Mouse (Mus musculus) megakaryocyte, embryonic 14.5 days (primary cell): ENCODE results near the gene Agap1. TPM values are rescaled to one million over a fixed set of nuclear protein-coding genes. Genes with fewer than 3 reads are reported as not detected.

Experiments used
- H3K27me3 ChIP-seq: replicated peaks from 2 replicates; pipeline ENCODE3; 2012; ENCODE audit warnings: inconsistent platforms
- H3K36me3 ChIP-seq: replicated peaks from 2 replicates; pipeline ENCODE3; 2012; ENCODE audit warnings: low read length, inconsistent platforms, mixed read lengths
- H3K4me1 ChIP-seq: 2 replicates; pipeline ENCODE4 v1.6.1; 2012; ENCODE audit warnings: inconsistent platforms
- H3K4me3 ChIP-seq: replicated peaks from 2 replicates; pipeline ENCODE3; 2012; ENCODE audit warnings: moderate library complexity, mild to moderate bottlenecking, inconsistent platforms
- H3K9me3 ChIP-seq: 2 replicates; pipeline ENCODE4 v1.6.1; 2012; ENCODE audit warnings: inconsistent platforms
- FLI1 ChIP-seq: IDR thresholded peaks from 2 replicates; pipeline ENCODE4 v1.6.1; 2012; ENCODE audit warnings: low read length, inconsistent platforms, mixed read lengths
- GATA1 ChIP-seq: IDR thresholded peaks from 3 replicates; pipeline ENCODE4 v1.6.1; 2012; ENCODE audit warnings: mixed read lengths, low read length, inconsistent platforms, borderline replicate concordance
- polyA plus RNA-seq: library from polyadenylated mRNA; stranded (reverse); fragments of >175 nt; gene quantifications from 2 replicates; pipeline ENCODE4 v1.2.3, GENCODE M21; 2012; ENCODE audit warnings: low replicate concordance; ENCODE audit not compliant: insufficient read depth

Gene Agap1
- polyA plus RNA-seq, 1 experiment = 3.4 TPM

DNA sequence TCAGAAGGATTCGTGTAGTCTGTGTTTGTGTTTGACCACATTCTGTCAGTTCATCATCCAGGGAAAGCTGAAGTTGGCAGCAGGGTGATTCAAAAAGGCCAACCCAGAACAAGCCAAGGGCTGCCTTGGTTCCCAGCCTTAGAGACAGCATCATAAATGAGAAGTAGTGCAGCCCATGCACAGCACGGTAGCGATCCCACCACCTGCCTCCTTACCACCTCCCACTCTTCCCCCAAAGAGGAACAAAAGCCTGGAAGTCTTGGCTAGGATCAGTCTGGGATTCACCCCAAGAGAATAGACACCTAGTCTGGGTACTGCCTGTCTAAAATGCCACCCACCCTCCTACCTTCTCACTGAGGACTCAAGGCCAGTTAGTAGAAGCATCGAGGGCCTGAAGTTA, 390.9 kb downstream of the Agap1 start:
- Histone ChIP-seq H3K4me3 (no peak overlapping the region), H3K27me3 (peaks cover 5% of the 10 kb centered on the region), H3K36me3 (peaks cover 6% of the 10 kb centered on the region), H3K9me3 (peaks cover 12% of the 10 kb centered on the region), H3K4me1 (peaks cover 30% of the 10 kb centered on the region)
- TF ChIP-seq GATA1 (no peak), FLI1 (no peak)

DNA sequence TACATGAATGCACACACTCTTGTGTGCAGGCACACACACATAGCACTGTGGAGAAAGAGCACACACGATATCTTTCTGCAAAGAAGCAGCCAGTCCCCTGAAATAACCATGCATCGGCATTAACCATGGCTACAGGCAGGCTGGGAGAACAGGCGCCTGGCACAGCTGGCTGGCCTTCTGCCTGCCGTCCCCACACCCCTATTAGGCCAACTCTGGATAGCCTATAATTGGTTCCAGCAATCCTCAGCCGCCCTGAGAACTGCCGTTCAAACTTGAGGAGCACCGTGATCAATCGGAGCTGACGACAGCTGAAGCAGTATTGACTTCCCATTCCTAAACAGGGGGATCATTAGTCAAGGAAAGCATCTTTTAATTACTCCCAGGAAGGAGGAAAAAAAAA, 391.5 kb downstream of the Agap1 start:
- Histone ChIP-seq H3K4me1 (peaks cover 32% of the 10 kb centered on the region), H3K27me3 (peaks cover 6% of the 10 kb centered on the region), H3K4me3 (no peak overlapping the region), H3K36me3 (peaks cover 6% of the 10 kb centered on the region), H3K9me3 (peaks cover 12% of the 10 kb centered on the region)
- TF ChIP-seq GATA1 (no peak), FLI1 (no peak)

DNA sequence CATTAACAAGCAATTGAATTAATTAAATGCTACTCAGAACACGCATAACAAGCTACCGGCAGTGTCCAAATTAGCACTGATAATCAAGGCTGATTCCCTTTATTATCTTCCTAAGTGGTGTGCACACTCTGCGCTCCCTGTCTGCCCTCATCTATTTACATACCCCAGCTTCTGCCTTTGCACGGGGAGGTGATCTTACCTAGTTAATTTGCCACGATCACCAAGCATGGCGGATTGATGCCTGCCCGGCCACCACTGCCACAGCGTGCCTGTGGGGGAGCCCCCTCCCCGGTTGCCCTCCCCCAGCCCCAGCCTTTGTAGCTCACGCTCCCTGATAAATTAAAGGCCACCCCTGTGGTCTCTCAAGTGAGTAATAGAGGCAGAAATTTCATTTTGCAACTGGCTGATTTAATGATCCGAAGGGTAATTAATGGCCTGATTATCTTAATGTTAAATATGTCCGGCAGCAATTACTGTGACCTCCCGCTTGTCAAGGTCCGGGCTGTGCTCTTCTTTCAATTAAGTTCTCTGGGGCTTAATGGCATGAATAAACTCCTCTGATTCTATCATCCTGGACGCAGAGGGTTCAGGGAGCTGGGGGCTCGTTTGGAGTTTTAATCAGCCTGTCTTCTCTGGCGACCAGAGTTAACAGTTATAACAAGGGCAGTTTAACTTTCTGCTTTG, 393.9 kb downstream of the Agap1 start:
- Histone ChIP-seq H3K36me3 (no peaks in the 10 kb centered on the region), H3K9me3 (0 out of 2 replicates have a peak, but pooled peaks cover 3% of the 10 kb centered on the region), H3K27me3 (peaks cover 8% of the 10 kb centered on the region), H3K4me1 (peaks cover 28% of the 10 kb centered on the region), H3K4me3 (no peak overlapping the region)
- TF ChIP-seq FLI1 (no peak), GATA1 (no peak)

DNA sequence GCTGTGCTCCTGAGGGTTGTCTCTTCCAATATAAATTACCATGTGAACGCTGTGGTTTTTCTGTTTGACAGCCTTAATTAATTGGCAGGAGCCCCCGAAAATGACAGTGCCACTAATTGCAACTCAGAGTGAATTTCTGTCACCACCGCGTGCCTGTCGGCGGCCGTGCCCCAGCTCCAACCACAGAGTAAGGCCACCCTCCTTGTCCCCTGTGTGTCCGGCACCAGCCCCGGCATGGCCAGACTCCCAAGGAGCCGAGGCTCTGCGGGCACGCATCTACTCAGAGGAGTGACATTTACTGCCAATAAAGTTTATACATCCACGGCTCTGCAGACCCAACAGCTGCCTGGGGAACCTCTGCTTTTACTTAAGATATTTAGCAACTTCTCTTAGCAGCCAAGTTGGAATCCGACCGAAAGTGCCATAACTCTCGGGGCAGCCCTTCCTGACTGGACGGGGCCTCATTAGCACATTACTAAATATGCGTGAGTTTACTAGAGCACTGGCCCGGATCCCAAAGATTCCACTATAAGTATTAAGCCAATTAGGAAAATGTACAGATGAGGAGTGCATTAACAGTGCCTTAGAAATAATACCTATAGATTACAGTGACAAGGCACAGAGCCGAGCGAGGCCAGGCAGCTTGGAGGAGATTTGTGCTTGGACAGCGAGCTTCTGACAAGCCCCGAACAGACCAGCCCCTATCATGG, 394.7 kb downstream of the Agap1 start:
- Histone ChIP-seq H3K36me3 (no peaks in the 10 kb centered on the region), H3K4me1 (peaks cover 23% of the 10 kb centered on the region), H3K9me3 (0 out of 2 replicates have a peak, but pooled peaks cover 3% of the 10 kb centered on the region), H3K27me3 (peaks cover 8% of the 10 kb centered on the region), H3K4me3 (no peak overlapping the region)
- TF ChIP-seq GATA1 (no peak), FLI1 (no peak)

DNA sequence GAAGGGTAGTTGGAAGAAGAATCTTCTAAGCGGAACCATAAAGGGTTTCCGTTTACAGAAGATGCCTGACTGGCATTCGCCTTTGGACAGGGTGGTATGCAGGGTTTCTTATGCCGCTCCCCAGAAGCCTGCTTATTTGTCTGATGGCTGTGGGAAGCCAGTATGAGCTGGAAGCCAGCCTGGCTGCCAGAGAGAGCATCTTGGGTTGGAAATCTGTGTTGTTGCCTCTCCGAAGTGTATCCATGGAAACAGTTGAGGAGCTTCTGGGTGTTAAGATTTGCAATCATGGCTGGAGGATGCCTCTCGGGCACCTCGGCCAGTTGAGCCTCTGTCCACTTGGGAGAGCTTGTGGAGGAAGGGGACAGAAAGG, 395.2 kb downstream of the Agap1 start:
- Histone ChIP-seq H3K4me1 (peaks cover 20% of the 10 kb centered on the region), H3K27me3 (peaks cover 8% of the 10 kb centered on the region), H3K36me3 (no peaks in the 10 kb centered on the region), H3K9me3 (0 out of 2 replicates have a peak, but pooled peaks cover 3% of the 10 kb centered on the region), H3K4me3 (no peak overlapping the region)
- no peak for TF ChIP-seq GATA1
- no peak for TF ChIP-seq FLI1

DNA sequence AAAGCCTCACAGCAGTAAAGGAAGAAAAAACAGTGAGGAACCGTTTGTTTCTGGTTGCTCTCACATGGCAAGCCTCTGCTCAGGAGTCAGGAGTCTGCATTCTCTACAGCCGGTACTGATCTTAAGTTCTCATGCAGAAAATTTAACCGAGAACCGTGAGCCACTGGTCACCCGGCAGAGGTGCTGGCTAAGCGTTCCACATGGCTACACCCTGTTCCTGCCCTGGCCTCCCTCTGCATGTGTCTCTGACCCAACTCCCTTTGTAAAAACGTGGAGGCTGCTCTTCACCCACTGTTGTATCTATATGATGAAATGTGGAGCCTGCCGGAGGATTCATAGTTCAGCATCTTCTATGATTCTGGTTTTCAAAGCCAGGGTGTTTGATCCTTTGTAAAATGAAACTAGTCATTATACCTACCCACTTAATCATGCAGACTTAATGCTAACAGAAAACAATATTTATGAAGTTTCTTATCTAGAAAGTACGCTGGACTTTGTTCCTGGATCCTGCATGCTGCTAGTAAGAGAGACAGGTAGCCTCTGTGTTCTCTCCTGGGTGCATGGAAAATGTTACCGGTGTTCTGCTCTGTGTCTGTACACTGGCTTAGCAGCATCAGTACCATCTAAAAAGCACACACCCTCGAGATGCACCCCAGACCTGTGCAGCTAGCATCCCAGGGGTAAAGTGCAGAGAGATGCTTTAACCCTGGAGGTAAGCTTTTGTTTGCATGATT, 396.2 kb downstream of the Agap1 start:
- H3K27me3 ChIP-seq = peaks cover 8% of the 10 kb centered on the region
- H3K36me3 ChIP-seq = no peaks in the 10 kb centered on the region
- no peak for TF ChIP-seq GATA1
- TF ChIP-seq FLI1 = no peak
- no peak overlapping the region for H3K4me3 ChIP-seq
- peaks cover 13% of the 10 kb centered on the region for H3K4me1 ChIP-seq
- H3K9me3 ChIP-seq = 0 out of 2 replicates have a peak, but pooled peaks cover 3% of the 10 kb centered on the region

DNA sequence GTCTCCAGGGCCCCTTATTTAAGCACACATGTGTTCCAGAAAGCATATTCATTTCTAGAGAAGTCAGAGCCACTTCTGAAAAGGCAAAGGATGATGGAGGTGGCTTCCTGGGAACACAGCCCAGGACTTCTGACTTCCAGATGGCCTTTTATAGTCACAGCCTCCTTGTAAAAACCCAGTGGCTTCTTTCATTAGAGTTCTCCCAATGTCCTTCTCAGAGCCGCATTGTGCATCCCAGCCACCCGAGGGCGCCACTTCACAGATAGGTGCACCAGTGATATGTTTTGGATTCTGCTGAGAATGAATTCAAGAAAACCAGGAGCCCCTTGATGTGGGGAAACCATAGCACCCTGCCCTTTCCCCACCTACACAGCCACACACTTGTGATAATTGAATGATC, 404.6 kb downstream of the Agap1 start:
- no peak for TF ChIP-seq GATA1
- no peak for TF ChIP-seq FLI1
- Histone ChIP-seq H3K4me1 (peaks cover 59% of the 10 kb centered on the region), H3K4me3 (no peak overlapping the region), H3K9me3 (no peaks in the 10 kb centered on the region), H3K36me3 (no peaks in the 10 kb centered on the region), H3K27me3 (no peaks in the 10 kb centered on the region)

DNA sequence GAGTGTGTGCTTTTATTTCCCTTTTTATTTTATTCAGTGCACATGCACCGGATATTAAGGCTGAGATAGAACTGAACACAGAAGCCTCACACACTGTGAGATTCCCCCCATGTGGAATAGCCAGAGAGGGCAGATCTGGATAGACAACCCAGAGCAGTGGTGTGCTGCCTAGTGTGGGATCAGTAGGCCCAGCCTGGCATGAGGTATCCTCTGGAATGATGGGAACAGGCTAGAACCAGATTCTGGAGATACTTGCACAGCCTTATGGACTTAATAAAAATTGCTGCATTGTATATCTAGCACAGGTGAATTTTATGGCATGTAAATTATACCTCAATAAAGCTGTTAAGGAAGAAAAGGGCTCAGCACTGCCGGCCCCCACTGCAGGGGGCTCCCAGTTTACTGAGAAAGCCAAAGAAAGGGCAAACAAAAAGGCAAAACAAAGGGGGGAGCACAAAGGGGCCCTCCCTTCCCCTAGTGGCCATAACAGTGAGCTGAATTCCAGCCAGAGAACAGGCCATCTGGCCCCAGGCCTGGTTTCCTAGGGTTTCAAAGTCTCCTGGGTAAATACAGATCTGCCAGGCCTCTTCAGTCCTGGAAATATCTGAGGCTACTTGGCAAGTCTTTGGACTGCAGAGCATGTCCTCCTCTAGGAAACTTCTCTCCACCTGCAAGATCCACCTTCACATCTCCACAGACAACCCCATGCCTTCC, 405.6 kb downstream of the Agap1 start:
- Histone ChIP-seq H3K36me3 (no peaks in the 10 kb centered on the region), H3K27me3 (no peaks in the 10 kb centered on the region), H3K4me3 (no peak overlapping the region), H3K4me1 (peaks cover 69% of the 10 kb centered on the region), H3K9me3 (no peaks in the 10 kb centered on the region)
- TF ChIP-seq FLI1 (no peak), GATA1 (no peak)

DNA sequence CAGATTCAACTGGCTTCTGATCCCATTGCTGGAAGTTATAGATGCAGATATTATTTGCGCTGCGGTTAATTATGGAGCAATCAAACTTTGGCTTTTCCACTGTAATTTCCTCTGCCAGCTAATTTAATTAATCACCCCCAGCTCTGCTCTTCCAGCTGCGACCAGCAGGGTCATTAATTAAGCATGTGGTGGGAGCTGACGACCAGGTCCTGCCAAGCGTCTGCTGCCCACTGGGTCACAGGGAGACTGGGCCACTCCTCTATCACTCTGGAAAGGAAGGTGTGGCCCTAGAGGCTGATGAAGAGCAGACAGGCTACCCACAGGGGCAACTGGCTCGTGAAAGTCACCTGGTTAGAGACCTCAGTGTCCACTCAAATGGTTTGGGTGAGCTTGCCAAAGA, 411.2 kb downstream of the Agap1 start:
- Histone ChIP-seq H3K27me3 (no peaks in the 10 kb centered on the region), H3K36me3 (no peaks in the 10 kb centered on the region), H3K4me1 (peaks cover 71% of the 10 kb centered on the region), H3K4me3 (no peak overlapping the region), H3K9me3 (no peaks in the 10 kb centered on the region)
- TF ChIP-seq FLI1 (no peak), GATA1 (no peak)
